Comparison of ENCODE assay signal across 32 mouse cellular contexts in the genomic region with DNA sequence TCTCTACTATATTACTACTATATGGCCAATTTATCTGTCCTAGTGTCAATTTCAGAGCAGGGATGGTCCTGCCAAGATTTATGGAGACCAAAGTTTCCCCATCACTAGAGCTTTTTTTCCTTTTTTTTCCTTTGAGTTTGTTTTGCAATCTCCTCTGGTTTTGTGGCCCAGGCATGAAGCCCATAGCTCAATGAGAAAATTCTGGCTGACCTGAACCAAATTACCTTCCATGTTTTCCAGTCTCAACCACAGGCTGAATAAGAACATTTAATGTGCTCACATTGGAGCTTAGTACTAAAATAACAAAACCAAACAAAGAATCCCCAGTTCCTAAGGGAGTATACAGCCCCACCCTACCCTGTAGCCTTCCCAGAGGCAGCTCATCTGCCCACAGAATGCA. TPM values are rescaled to one million over a fixed set of nuclear protein-coding genes. Genes with fewer than 3 reads are reported as not detected.
DNase-seq lines count a peak whose midpoint lies in the region; ATAC-seq and TF ChIP-seq lines count a peak whose summit lies in the region.
"Had no signal": no experiment of that assay in that cellular context is flagged by ENCODE, and none has a peak within 500 bp of the region (broad histone marks: within the 10 kb centered on the region; RNA-seq: fewer than 3 reads in every experiment).

No protein-coding gene starts in this region.

- no peaks in the 10 kb centered on the region for H3K79me2 ChIP-seq in liver, adult 2 months (ENCODE audit: control insufficient read depth, insufficient read depth, low read length)
- no peaks in the 10 kb centered on the region for H3K79me2 ChIP-seq in C2C12 (ENCODE audit: control insufficient read depth, insufficient read depth)

- no peaks in the 10 kb centered on the region for H3K4me1 ChIP-seq in liver, adult 2 months (ENCODE audit: control insufficient read depth, insufficient read depth, low read length)
- H3K4me1 ChIP-seq in liver, embryonic 12.5 days = no peaks in the 10 kb centered on the region
- H3K4me1 ChIP-seq: embryonic facial prominence, embryonic 13.5 days; embryonic facial prominence, embryonic 15.5 days; forebrain, embryonic 13.5 days; forebrain, embryonic 15.5 days had no signal

- TF ChIP-seq CTCF in liver, adult 2 months (IDR thresholded peaks at IDR 0.05; ENCODE audit: low read depth, low read length) = no peak
- no peak for TF ChIP-seq CTCF in C2C12 (IDR thresholded peaks at IDR 0.05; ENCODE audit: control insufficient read depth, insufficient read depth, insufficient read length)

- H3K4me3 ChIP-seq in liver, adult 2 months (ENCODE audit: insufficient read depth, low read depth, low read length) = no peak overlapping the region
- no peak overlapping the region for H3K4me3 ChIP-seq in liver, embryonic 12.5 days
- H3K4me3 ChIP-seq in C2C12 (ENCODE audit: insufficient read depth, poor library complexity, severe bottlenecking) = no peak overlapping the region
- H3K4me3 ChIP-seq: embryonic facial prominence, embryonic 13.5 days; embryonic facial prominence, embryonic 15.5 days; erythroblast, embryonic 14.5 days; forebrain, embryonic 13.5 days; forebrain, embryonic 15.5 days had no signal

- peaks cover 69% of the 10 kb centered on the region for H3K36me3 ChIP-seq in liver, adult 2 months (ENCODE audit: control insufficient read depth, insufficient read depth, low read length)
- peaks cover 9% of the 10 kb centered on the region; the same call in 1 of the 2 replicates for H3K36me3 ChIP-seq in liver, embryonic 12.5 days
- no peaks in the 10 kb centered on the region for H3K36me3 ChIP-seq in C2C12 (ENCODE audit: control insufficient read depth, insufficient read depth)
- H3K36me3 ChIP-seq: embryonic facial prominence, embryonic 13.5 days; embryonic facial prominence, embryonic 15.5 days had no signal

- peak; percentile 32 for DNase-seq in liver, adult 2 months (ENCODE audit: extremely low read depth, low read depth, low spot score)
- DNase-seq in adipocyte (ENCODE audit: low spot score) = peak; percentile 52
- DNase-seq in skeletal muscle tissue, adult 2 months (ENCODE audit: low read depth, low spot score) = peak; percentile 7
- DNase-seq in urinary bladder, postnatal 10 days (ENCODE audit: low spot score) = no peak
- DNase-seq: adrenal gland, adult 2 months; adrenal gland, postnatal 10 days; adrenal gland, postnatal 25 days; B cell, adult 2 months; cerebellum, adult 11 months; cerebellum, adult 18-20 months; cerebellum, adult 8-10 months; cerebellum, adult 9-11 months; cerebellum, postnatal 14 days; cerebellum, postnatal 36 days; embryo, embryonic 11 days; forebrain, postnatal 0 days had no signal

- H3K27ac ChIP-seq in liver, adult 2 months (replicated peaks; ENCODE audit: insufficient read depth, low read depth, low read length) = no peak overlapping the region
- H3K27ac ChIP-seq in liver, embryonic 12.5 days = no peak overlapping the region
- H3K27ac ChIP-seq: embryonic facial prominence, embryonic 13.5 days; embryonic facial prominence, embryonic 15.5 days; forebrain, embryonic 13.5 days; forebrain, embryonic 15.5 days had no signal

- H3K4me2 ChIP-seq in liver, embryonic 12.5 days = no peak overlapping the region
- H3K4me2 ChIP-seq: embryonic facial prominence, embryonic 13.5 days; embryonic facial prominence, embryonic 15.5 days; forebrain, embryonic 13.5 days; forebrain, embryonic 15.5 days had no signal

- no peaks in the 10 kb centered on the region for H3K27me3 ChIP-seq in liver, adult 2 months (ENCODE audit: control insufficient read depth, insufficient read depth, low read length)
- no peaks in the 10 kb centered on the region for H3K27me3 ChIP-seq in liver, embryonic 12.5 days (replicated peaks)
- H3K27me3 ChIP-seq in C2C12 (ENCODE audit: control insufficient read depth, insufficient read depth, insufficient read length) = no peaks in the 10 kb centered on the region
- H3K27me3 ChIP-seq: embryonic facial prominence, embryonic 13.5 days; embryonic facial prominence, embryonic 15.5 days; forebrain, embryonic 13.5 days; forebrain, embryonic 15.5 days; Patski had no signal

- H3ac ChIP-seq in C2C12 (ENCODE audit: control insufficient read depth, insufficient read length, low read depth) = no peak overlapping the region

- no peaks in the 10 kb centered on the region for H3K79me3 ChIP-seq in C2C12 (ENCODE audit: low read depth)

- H3K9ac ChIP-seq in liver, adult 2 months (ENCODE audit: low read depth, low read length) = no peak overlapping the region
- H3K9ac ChIP-seq in liver, embryonic 12.5 days = no peak overlapping the region
- H3K9ac ChIP-seq: embryonic facial prominence, embryonic 13.5 days; embryonic facial prominence, embryonic 15.5 days; forebrain, embryonic 13.5 days; forebrain, embryonic 15.5 days; forebrain, postnatal 0 days had no signal

- ATAC-seq in liver, embryonic 12.5 days = no peak
- ATAC-seq in frontal cortex, adult (ENCODE audit: low TSS enrichment) = no peak
- ATAC-seq in monocyte, adult 5-6 weeks (replicated peaks; ENCODE audit: insufficient number of reproducible peaks, low FRiP score, low TSS enrichment, poor library complexity, severe bottlenecking) = no peak
- ATAC-seq: activated CD4-positive, CD25-positive, alpha-beta regulatory T cell, adult 4 months; forebrain, embryonic 13.5 days; forebrain, embryonic 15.5 days; forebrain, postnatal 0 days; Patski had no signal

- H3K9me3 ChIP-seq in liver, embryonic 12.5 days (replicated peaks) = no peaks in the 10 kb centered on the region
- H3K9me3 ChIP-seq: embryonic facial prominence, embryonic 13.5 days; embryonic facial prominence, embryonic 15.5 days; forebrain, embryonic 13.5 days; forebrain, embryonic 15.5 days had no signal

- no peak for TF ChIP-seq POLR2A in liver, adult 2 months (IDR thresholded peaks at IDR 0.05; ENCODE audit: extremely low read depth, insufficient read depth, low read length)

TF ChIP-seq in C2C12, 6 proteins besides CTCF, POLR2A, EP300 and RAD21:
- TF ChIP-seq CEBPB (IDR thresholded peaks at IDR 0.05; ENCODE audit: low read depth) (peak; percentile 9), MYOG (IDR thresholded peaks at IDR 0.05; ENCODE audit: control insufficient read depth, extremely low read depth, insufficient read length) (no peak)

RNA-seq across cellular contexts. Expression of gene Rtp4, which starts 43.5 kb away (rescaled TPM):
- 11.3 and 16.9 TPM in 2 replicates for total RNA-seq in liver, adult 2 months (2014; rRNA removed)
- polyA plus RNA-seq in liver, adult 2 months (2012; rRNA removed) = 14.2 and 25.2 TPM in 2 replicates
- 4.3 and 4.9 TPM in 2 replicates for polyA plus RNA-seq in liver, embryonic 12.5 days (2016; fragmentation: Nextera tagmentation; extraction: Ambion mirVana)
- 0.69 TPM for polyA plus RNA-seq in C2C12 (2012; fragmentation: generic; extraction: Trizol)
- total RNA-seq in monocyte, adult 5-6 weeks (2017) = 19.7 to 28.3 TPM (median 22.5 TPM) in 3 replicates
- total RNA-seq: MEL had no signal

RNA-seq across cellular contexts. Expression of gene Masp1, which starts 44.0 kb away (rescaled TPM):
- 71.1 and 83.3 TPM in 2 replicates for total RNA-seq in liver, adult 2 months (2014; rRNA removed)
- 53.7 and 61.3 TPM in 2 replicates for polyA plus RNA-seq in liver, adult 2 months (2012; rRNA removed)
- polyA plus RNA-seq in liver, embryonic 12.5 days (2016; fragmentation: Nextera tagmentation; extraction: Ambion mirVana) = 19.1 and 21.4 TPM in 2 replicates
- polyA plus RNA-seq in C2C12 (2012; fragmentation: generic; extraction: Trizol) = 16.5 TPM
- total RNA-seq in monocyte, adult 5-6 weeks (2017) = 0.29 TPM in 1 of 3 replicates, not detected in the others
- total RNA-seq: common myeloid progenitor, adult 5-6 weeks; MEL had no signal
- polyA plus RNA-seq: activated CD4-positive, CD25-positive, alpha-beta regulatory T cell, adult 4 months; erythroblast, embryonic 14.5 days had no signal

RNA-seq across cellular contexts. Expression of gene Rtp1, which starts 47.7 kb away (rescaled TPM):
- total RNA-seq in liver, adult 2 months (2014; rRNA removed) = not detected in 2 replicates
- polyA plus RNA-seq in liver, adult 2 months (2012; rRNA removed) = not detected in 2 replicates
- polyA plus RNA-seq in liver, embryonic 12.5 days (2016; fragmentation: Nextera tagmentation; extraction: Ambion mirVana) = not detected in 2 replicates
- polyA plus RNA-seq in C2C12 (2012; fragmentation: generic; extraction: Trizol) = not detected
- not detected in 3 replicates for total RNA-seq in monocyte, adult 5-6 weeks (2017)
- total RNA-seq: adrenal gland, adult 2 months; adrenal gland, postnatal 10 days; adrenal gland, postnatal 25 days; adrenal gland, postnatal 4 days; common myeloid progenitor, adult 5-6 weeks; ES-E14; MEL had no signal
- polyA plus RNA-seq: activated CD4-positive, CD25-positive, alpha-beta regulatory T cell, adult 4 months; adrenal gland, adult 2 months; embryonic facial prominence, embryonic 11.5 days; erythroblast, embryonic 14.5 days; forebrain, embryonic 13.5 days; Patski had no signal
